Comparison of ENCODE assay signal across 13 mouse cellular contexts in the genomic region with DNA sequence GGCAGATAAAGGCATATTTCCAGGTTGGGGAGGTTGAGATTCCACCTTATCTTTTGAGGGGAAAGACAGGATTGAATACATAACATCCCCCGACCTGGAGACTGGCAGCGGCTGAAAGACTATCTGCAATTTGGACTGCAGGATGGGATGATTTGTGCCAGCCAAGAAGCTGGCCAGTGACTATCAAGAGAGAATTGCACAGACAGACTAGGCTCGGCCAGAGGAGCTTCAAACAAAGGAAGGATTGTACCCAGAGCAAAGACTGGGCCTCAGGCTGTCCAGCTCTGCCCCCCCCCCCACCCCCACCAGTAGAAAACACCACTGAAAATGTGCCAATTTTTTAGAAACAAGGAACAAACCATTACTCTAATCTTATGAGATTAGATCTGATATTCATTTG.
DNase-seq lines count a peak whose midpoint lies in the region; ATAC-seq and TF ChIP-seq lines count a peak whose summit lies in the region.
"Had no signal": no experiment of that assay in that cellular context is flagged by ENCODE, and none has a peak within 500 bp of the region (broad histone marks: within the 10 kb centered on the region; RNA-seq: fewer than 3 reads in every experiment).

No protein-coding gene starts in this region.

- DNase-seq in layer of hippocampus, adult 2 months (ENCODE audit: low spot score in 2 of 2), result peak in 1 of 2 experiments; percentile 24
- no peak for DNase-seq in layer of hippocampus, adult 9-10 months (ENCODE audit: low spot score)
- DNase-seq in brain, embryonic 14.5 days (ENCODE audit: low read depth), result peak; percentile 76
- peak; percentile 36 for DNase-seq in midbrain, embryonic 14.5 days
- DNase-seq in urinary bladder, postnatal 4 days (ENCODE audit: low spot score in 2 of 2), result no peak
- DNase-seq in thymus, postnatal 0 days (ENCODE audit: low spot score), result no peak
- no peak for DNase-seq in liver
- DNase-seq: gastrocnemius, adult 2 months; kidney, adult 18-20 months had no signal

- ATAC-seq in forebrain, embryonic 15.5 days (replicated peaks), result peak; percentile 79
- ATAC-seq in midbrain, embryonic 14.5 days (ENCODE audit: low FRiP score, low TSS enrichment), result peak; percentile 49; the same call in 1 of the 2 replicates

- no peak for TF ChIP-seq CTCF in layer of hippocampus, adult 2 months (conservative IDR thresholded peaks at IDR 0.05)
- TF ChIP-seq CTCF in brain, embryonic 14.5 days (IDR thresholded peaks at IDR 0.05; ENCODE audit: borderline replicate concordance, extremely low read depth, insufficient read depth, insufficient read length), result no peak

- no peak for TF ChIP-seq POLR2A in brain, embryonic 14.5 days (IDR thresholded peaks at IDR 0.05; ENCODE audit: borderline replicate concordance, extremely low read depth, insufficient read depth, insufficient read length, poor library complexity, severe bottlenecking)

- peak overlapping the region; percentile 23; the same call in 1 of the 2 replicates for H3K27ac ChIP-seq in layer of hippocampus, adult 2 months
- 0 out of 2 replicates have a peak overlapping the region, but pooled peaks have one; percentile 6 for H3K27ac ChIP-seq in forebrain, embryonic 15.5 days (replicated peaks)
- no peak overlapping the region for H3K27ac ChIP-seq in midbrain, embryonic 14.5 days (replicated peaks; ENCODE audit: low read depth, low read length)
- H3K27ac ChIP-seq: embryonic facial prominence, embryonic 13.5 days; gastrocnemius, adult 2 months; heart, embryonic 15.5 days; liver, embryonic 15.5 days had no signal

- no peak overlapping the region for H3K4me2 ChIP-seq in forebrain, embryonic 15.5 days (replicated peaks)
- no peak overlapping the region for H3K4me2 ChIP-seq in midbrain, embryonic 14.5 days (ENCODE audit: low read length)
- H3K4me2 ChIP-seq: embryonic facial prominence, embryonic 13.5 days; heart, embryonic 15.5 days; liver, embryonic 15.5 days had no signal

- H3K36me3 ChIP-seq in forebrain, embryonic 15.5 days, result no peaks in the 10 kb centered on the region
- no peaks in the 10 kb centered on the region for H3K36me3 ChIP-seq in midbrain, embryonic 14.5 days (ENCODE audit: control insufficient read depth, insufficient read depth, low read length)
- H3K36me3 ChIP-seq: embryonic facial prominence, embryonic 13.5 days; heart, embryonic 15.5 days; liver, embryonic 15.5 days had no signal

- H3K27me3 ChIP-seq in forebrain, embryonic 15.5 days, result no peaks in the 10 kb centered on the region
- H3K27me3 ChIP-seq in midbrain, embryonic 14.5 days (ENCODE audit: control insufficient read depth, insufficient read depth, low read length), result no peaks in the 10 kb centered on the region
- H3K27me3 ChIP-seq: embryonic facial prominence, embryonic 13.5 days; heart, embryonic 15.5 days; liver, embryonic 15.5 days had no signal

- H3K4me1 ChIP-seq in forebrain, embryonic 15.5 days, result no peaks in the 10 kb centered on the region
- no peaks in the 10 kb centered on the region for H3K4me1 ChIP-seq in midbrain, embryonic 14.5 days (ENCODE audit: control insufficient read depth, insufficient read depth, low read length)
- H3K4me1 ChIP-seq: embryonic facial prominence, embryonic 13.5 days; heart, embryonic 15.5 days; liver, embryonic 15.5 days had no signal

- no peak overlapping the region for H3K4me3 ChIP-seq in layer of hippocampus, adult 2 months
- H3K4me3 ChIP-seq in forebrain, embryonic 15.5 days, result no peak overlapping the region
- H3K4me3 ChIP-seq in midbrain, embryonic 14.5 days (replicated peaks; ENCODE audit: low read depth, low read length), result no peak overlapping the region
- H3K4me3 ChIP-seq: embryonic facial prominence, embryonic 13.5 days; gastrocnemius, adult 2 months; heart, embryonic 15.5 days; liver, embryonic 15.5 days had no signal

- 35% methylated on average over 3 of the region's 3 CpGs for WGBS in forebrain, embryonic 15.5 days
- 43% methylated on average over 3 of the region's 3 CpGs for WGBS in midbrain, embryonic 14.5 days

- H3K9ac ChIP-seq in forebrain, embryonic 15.5 days (replicated peaks), result no peak overlapping the region
- H3K9ac ChIP-seq in midbrain, embryonic 14.5 days (replicated peaks; ENCODE audit: low read length), result no peak overlapping the region
- H3K9ac ChIP-seq: embryonic facial prominence, embryonic 13.5 days; heart, embryonic 15.5 days; liver, embryonic 15.5 days had no signal

- no peaks in the 10 kb centered on the region for H3K9me3 ChIP-seq in forebrain, embryonic 15.5 days
- no peaks in the 10 kb centered on the region for H3K9me3 ChIP-seq in midbrain, embryonic 14.5 days (ENCODE audit: control insufficient read depth, low read length)
- H3K9me3 ChIP-seq: embryonic facial prominence, embryonic 13.5 days; heart, embryonic 15.5 days; liver, embryonic 15.5 days had no signal

Comparison
In these comparisons a context has a peak if more than half of its experiments do, and no peak if none do; other contexts are left out.
1. DNase-seq: peak in brain, embryonic 14.5 days (single experiment) and midbrain, embryonic 14.5 days (single experiment); none in layer of hippocampus, adult 9-10 months (single experiment), urinary bladder, postnatal 4 days (0 of 2), thymus, postnatal 0 days (single experiment) and liver (single experiment).